Mouse (Mus musculus) heart, adult 2 months (tissue): ENCODE results near the gene Slc38a7. TPM values are rescaled to one million over a fixed set of nuclear protein-coding genes. Genes with fewer than 3 reads are reported as not detected.
A peak's percentile ranks its signal among the peaks of the same experiment; 100 is the strongest.

Source experiments
- DNase-seq, 2 experiments: peaks; one replicate each; pipeline ENCODE4 v3.0.0; 2021
- H3K27ac ChIP-seq: fragments of 200-600 bp; 2 replicates; pipeline ENCODE4 v1.8.1; 2022
- H3K27me3 ChIP-seq: fragments of 200-500 bp; 2 replicates; pipeline ENCODE4 v1.6.1; 2012; ENCODE audit warnings: mild to moderate bottlenecking, low read length, inconsistent platforms, mixed read lengths; ENCODE audit not compliant: control insufficient read depth, insufficient read depth
- H3K36me3 ChIP-seq: fragments of 200-500 bp; 2 replicates; pipeline ENCODE4 v1.6.1; 2012; ENCODE audit warnings: low read length, inconsistent platforms; ENCODE audit not compliant: control insufficient read depth, insufficient read depth
- H3K4me1 ChIP-seq: fragments of 200-500 bp; 2 replicates; pipeline ENCODE4 v1.6.1; 2011; ENCODE audit warnings: low read length; ENCODE audit not compliant: control insufficient read depth, insufficient read depth
- H3K4me3 ChIP-seq: fragments of 200-600 bp; 2 replicates; pipeline ENCODE4 v1.8.1; 2022
- H3K79me2 ChIP-seq: fragments of 200-500 bp; replicated peaks from 2 replicates; pipeline ENCODE4 v1.6.1; 2012; ENCODE audit warnings: mild to moderate bottlenecking, inconsistent platforms, low read length, moderate library complexity, mixed read lengths; ENCODE audit not compliant: control insufficient read depth, insufficient read depth
- H3K9ac ChIP-seq: fragments of 200-500 bp; 2 replicates; pipeline ENCODE4 v1.6.1; 2012; ENCODE audit warnings: low read depth, mild to moderate bottlenecking, control low read depth, inconsistent platforms, low read length, mixed read lengths
- CTCF ChIP-seq: fragments of 200-600 bp; IDR thresholded peaks from 2 replicates; pipeline ENCODE4 v1.8.1; 2022; ENCODE audit warnings: antibody characterized with exemption, mild to moderate bottlenecking, moderate library complexity
- EP300 ChIP-seq: fragments of 200-500 bp; IDR thresholded peaks from 2 replicates; pipeline ENCODE4 v1.6.1; 2011; ENCODE audit warnings: low read depth, low read length, control low read depth; ENCODE audit not compliant: insufficient read depth
- POLR2A ChIP-seq: fragments of 200-500 bp; IDR thresholded peaks from 2 replicates; pipeline ENCODE4 v1.6.1; 2011; ENCODE audit warnings: mild to moderate bottlenecking, low read depth, low read length, control low read depth; ENCODE audit not compliant: insufficient read depth
- WGBS: fragments of 180-500 bp; shearing (Covaris S2); methylation state at CpG from one replicate; pipeline ENCODE4 v1.1.7; 2018; 5-methylcytosine and 5-hydroxymethylcytosine counted together
- intact Hi-C: fragments of 180-260 bp; cut with DNase I; formaldehyde crosslinking; loops from one replicate; pipeline ENCODE4 v1.15.1; 2025
- polyA plus RNA-seq: library from polyadenylated mRNA; depleted of rRNA; stranded (reverse); fragments of >200 nt; gene quantifications from 2 replicates; pipeline ENCODE4 v1.2.3, GENCODE M21; 2012
- total RNA-seq, 2 experiments: library from RNA; stranded (reverse); gene quantifications; 2 replicates each; pipeline ENCODE4 v1.2.3; 2021

Slc38a7 gene
- total and polyA plus RNA-seq, 3 experiments, result 10.6 to 17.0 (median 10.8) TPM

- Histone ChIP-seq H3K27ac (peak overlapping the region; percentile 51), H3K4me3 (no peak overlapping the region), H3K79me2 (no peaks in the 10 kb centered on the region), H3K9ac (no peak overlapping the region), H3K27me3 (no peaks in the 10 kb centered on the region), H3K4me1 (no peaks in the 10 kb centered on the region; the same call in 1 of the 2 replicates), H3K36me3 (no peaks in the 10 kb centered on the region)
- peak in 1 of 2 experiments; percentile 62 for DNase-seq
- intact Hi-C loops, result no loop called here
- TF ChIP-seq EP300, result 0 out of 2 replicates have a peak, but pooled peaks have one; percentile 19
- TF ChIP-seq POLR2A, result no peak
- TF ChIP-seq CTCF, result no peak
- WGBS, result 0% methylated on average over 1 of the region's 1 CpGs
These were observed 35.1 kb downstream of the Slc38a7 start for GRCm38 (mm10) chr8:95818211-95818610.

GRCm38 (mm10) chr8:95817597-95817996 lies 35.7 kb downstream of the Slc38a7 start:
- intact Hi-C loops, result no loop called here
- Histone ChIP-seq H3K9ac (0 out of 2 replicates have a peak overlapping the region, but pooled peaks have one; percentile 13), H3K79me2 (no peaks in the 10 kb centered on the region), H3K27me3 (no peaks in the 10 kb centered on the region), H3K36me3 (no peaks in the 10 kb centered on the region), H3K4me3 (no peak overlapping the region), H3K27ac (peak overlapping the region; percentile 51), H3K4me1 (no peaks in the 10 kb centered on the region; the same call in 1 of the 2 replicates)
- DNase-seq, result no peak
- TF ChIP-seq CTCF (no peak), EP300 (no peak), POLR2A (no peak)
- WGBS, result 69% methylated on average over 3 of the region's 3 CpGs

- 62% methylated on average over 6 of the region's 6 CpGs for WGBS
- Histone ChIP-seq H3K27me3 (no peaks in the 10 kb centered on the region), H3K4me3 (no peak overlapping the region), H3K4me1 (no peaks in the 10 kb centered on the region; the same call in 1 of the 2 replicates), H3K9ac (no peak overlapping the region), H3K36me3 (no peaks in the 10 kb centered on the region), H3K79me2 (no peaks in the 10 kb centered on the region), H3K27ac (no peak overlapping the region)
- no peak for DNase-seq
- TF ChIP-seq CTCF (no peak), EP300 (no peak), POLR2A (no peak)
- intact Hi-C loops, result no loop called here
These were observed 37.2 kb downstream of the Slc38a7 start for GRCm38 (mm10) chr8:95816044-95816708.

- Histone ChIP-seq H3K9ac (no peak overlapping the region), H3K27me3 (no peaks in the 10 kb centered on the region), H3K27ac (peak overlapping the region; percentile 76), H3K4me1 (peaks cover 5% of the 10 kb centered on the region), H3K79me2 (peaks cover 5% of the 10 kb centered on the region; the same call in 1 of the 2 replicates), H3K36me3 (peaks cover 6% of the 10 kb centered on the region), H3K4me3 (no peak overlapping the region)
- intact Hi-C loops, result no loop called here
- peak; percentile 45; the same call in 1 of the 2 replicates for TF ChIP-seq EP300
- no peak for TF ChIP-seq CTCF
- 0 out of 2 replicates have a peak, but pooled peaks have one; percentile 19 for TF ChIP-seq POLR2A
- WGBS, result 13% methylated on average over 3 of the region's 3 CpGs
- DNase-seq, result peak in 1 of 2 experiments; percentile 41
These were observed 43.2 kb downstream of the Slc38a7 start for GRCm38 (mm10) chr8:95810184-95810591.

- Histone ChIP-seq H3K27me3 (no peaks in the 10 kb centered on the region), H3K27ac (peak overlapping the region; percentile 13; the same call in 1 of the 2 replicates), H3K36me3 (peaks cover 9% of the 10 kb centered on the region), H3K4me1 (peaks cover 5% of the 10 kb centered on the region), H3K79me2 (peaks cover 7% of the 10 kb centered on the region; the same call in 1 of the 2 replicates), H3K4me3 (no peak overlapping the region), H3K9ac (no peak overlapping the region)
- WGBS, result 78% methylated on average over 5 of the region's 5 CpGs
- no peak for DNase-seq
- TF ChIP-seq EP300 (no peak), POLR2A (no peak), CTCF (no peak)
- intact Hi-C loops, result loop anchor here (2.0 to 10.0 kb wide), 2 partner anchors 44 to 174 kb away; partner anchors contain the start of genes Gins3 and Slc38a7
These were observed 44.2 kb downstream of the Slc38a7 start for GRCm38 (mm10) chr8:95809116-95809515.

- intact Hi-C loops, result loop anchor here (2.0 to 10.0 kb wide), 2 partner anchors 44 to 174 kb away; partner anchors contain the start of genes Gins3 and Slc38a7
- WGBS, result 81% methylated on average over 4 of the region's 4 CpGs
These were observed 44.7 kb downstream of the Slc38a7 start for GRCm38 (mm10) chr8:95808631-95809030.

More at GRCm38 (mm10) chr8:95808631-95809030, 44.7 kb downstream of the Slc38a7 start:
- Histone ChIP-seq H3K79me2 (peaks cover 7% of the 10 kb centered on the region; the same call in 1 of the 2 replicates), H3K4me1 (peaks cover 5% of the 10 kb centered on the region), H3K27me3 (no peaks in the 10 kb centered on the region), H3K9ac (no peak overlapping the region), H3K36me3 (peaks cover 9% of the 10 kb centered on the region), H3K4me3 (no peak overlapping the region), H3K27ac (no peak overlapping the region)
- TF ChIP-seq CTCF (no peak), POLR2A (no peak), EP300 (no peak)
- DNase-seq, result no peak
